26 mouse cellular contexts compared by ENCODE assay signal in the genomic region with DNA sequence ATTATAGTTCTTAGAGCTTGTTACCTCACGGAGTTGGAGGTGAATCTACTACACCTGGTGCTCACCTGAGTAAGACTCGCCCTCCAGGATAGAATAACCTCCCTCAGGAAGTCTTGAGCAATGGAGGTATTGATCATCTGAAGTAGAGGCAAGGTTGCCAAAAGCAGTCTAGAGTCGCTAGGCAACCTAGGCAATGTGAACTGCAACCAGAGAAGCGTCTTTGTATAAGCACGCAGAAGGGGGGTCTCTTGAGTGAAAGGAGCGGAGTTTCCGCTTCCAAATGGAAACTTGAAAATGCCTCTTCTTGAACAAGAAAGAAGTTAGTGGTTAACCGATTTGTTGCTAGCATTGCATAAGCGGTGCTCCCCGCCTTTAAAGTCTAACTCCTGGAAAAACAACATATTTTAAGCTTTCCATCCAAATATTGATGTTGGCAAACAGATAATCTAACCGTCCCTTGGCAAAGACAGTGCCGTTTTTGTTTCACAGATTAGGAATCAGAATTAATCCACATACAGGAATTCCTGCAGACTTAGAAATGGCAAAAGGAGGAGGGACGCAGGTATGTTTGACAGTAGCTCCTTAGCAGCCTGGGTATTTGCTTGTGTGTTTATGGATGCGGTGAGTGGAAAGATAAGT. TPM values are rescaled to one million over a fixed set of nuclear protein-coding genes. Genes with fewer than 3 reads are reported as not detected.
A peak's percentile ranks its signal among the peaks of the same experiment; 100 is the strongest.
DNase-seq lines count a peak whose midpoint lies in the region; ATAC-seq lines count a peak whose summit lies in the region.
"Had no signal": no experiment of that assay in that cellular context is flagged by ENCODE, and none has a peak within 500 bp of the region (broad histone marks: within the 10 kb centered on the region; RNA-seq: fewer than 3 reads in every experiment).

No protein-coding gene starts in this region.

- no peak overlapping the region for H3K9ac ChIP-seq in forebrain, embryonic 13.5 days
- H3K9ac ChIP-seq in kidney, embryonic 15.5 days = no peak overlapping the region
- H3K9ac ChIP-seq in kidney, embryonic 16.5 days (replicated peaks; ENCODE audit: low read length) = no peak overlapping the region
- H3K9ac ChIP-seq: hindbrain, embryonic 14.5 days; intestine, embryonic 15.5 days had no signal

- 3% methylated on average over 14 of the region's 14 CpGs for WGBS in forebrain, embryonic 10.5 days
- under 1% methylated on average over 14 of the region's 14 CpGs for WGBS in forebrain, embryonic 13.5 days
- WGBS in kidney, embryonic 15.5 days = 5% methylated on average over 14 of the region's 14 CpGs
- WGBS in kidney, embryonic 16.5 days = 3% methylated on average over 14 of the region's 14 CpGs
- WGBS in embryonic facial prominence, embryonic 10.5 days = 1% methylated on average over 14 of the region's 14 CpGs

- H3K4me1 ChIP-seq in forebrain, embryonic 10.5 days = peaks cover 16% of the 10 kb centered on the region
- H3K4me1 ChIP-seq in forebrain, embryonic 13.5 days = peaks cover under 1% of the 10 kb centered on the region; the same call in 1 of the 2 replicates
- H3K4me1 ChIP-seq in kidney, embryonic 15.5 days = peaks cover 3% of the 10 kb centered on the region; the same call in 1 of the 2 replicates
- H3K4me1 ChIP-seq in kidney, embryonic 16.5 days (ENCODE audit: insufficient read depth, low read length) = no peaks in the 10 kb centered on the region
- peaks cover 9% of the 10 kb centered on the region for H3K4me1 ChIP-seq in embryonic facial prominence, embryonic 10.5 days
- H3K4me1 ChIP-seq: intestine, embryonic 15.5 days had no signal

- no peaks in the 10 kb centered on the region for H3K36me3 ChIP-seq in forebrain, embryonic 10.5 days (replicated peaks)
- no peaks in the 10 kb centered on the region for H3K36me3 ChIP-seq in forebrain, embryonic 13.5 days (ENCODE audit: poor library complexity, severe bottlenecking)
- H3K36me3 ChIP-seq in kidney, embryonic 15.5 days = no peaks in the 10 kb centered on the region
- H3K36me3 ChIP-seq in kidney, embryonic 16.5 days (ENCODE audit: insufficient read depth, low read length) = no peaks in the 10 kb centered on the region
- H3K36me3 ChIP-seq in embryonic facial prominence, embryonic 10.5 days (replicated peaks) = no peaks in the 10 kb centered on the region
- H3K36me3 ChIP-seq: G1E; intestine, embryonic 15.5 days; limb, embryonic 10.5 days had no signal

- DNase-seq in forebrain, embryonic 10.5 days (ENCODE audit: extremely low spot score, low spot score) = no peak
- peak; percentile 43 for DNase-seq in R1 (ENCODE audit: low read depth, low spot score)
- no peak for DNase-seq in embryonic facial prominence, embryonic 10.5 days (ENCODE audit: low spot score)
- no peak for DNase-seq in MN1 (ENCODE audit: low spot score)
- no peak for DNase-seq in thymus, postnatal 10 days (ENCODE audit: low spot score in 2 of 2)
- DNase-seq: cerebellum, adult 8-10 months; heart, postnatal 10 days; kidney, adult 9 months; kidney, postnatal 4 days; layer of hippocampus, adult 9-11 months; lung, adult 2 months; lung, postnatal 36 days; right cerebral cortex, postnatal 25 days had no signal

- no peak overlapping the region; the same call in 1 of the 2 replicates for H3K4me2 ChIP-seq in forebrain, embryonic 13.5 days
- H3K4me2 ChIP-seq in kidney, embryonic 15.5 days = peak overlapping the region; percentile 6; the same call in 1 of the 2 replicates
- no peak overlapping the region for H3K4me2 ChIP-seq in kidney, embryonic 16.5 days (replicated peaks; ENCODE audit: low read depth, low read length)
- H3K4me2 ChIP-seq: heart, embryonic 11.5 days; hindbrain, embryonic 14.5 days; intestine, embryonic 15.5 days; liver, embryonic 11.5 days had no signal

- H3K27me3 ChIP-seq in forebrain, embryonic 10.5 days (ENCODE audit: poor library complexity, severe bottlenecking) = peaks cover 80% of the 10 kb centered on the region
- peaks cover 65% of the 10 kb centered on the region for H3K27me3 ChIP-seq in forebrain, embryonic 13.5 days
- H3K27me3 ChIP-seq in kidney, embryonic 15.5 days = peaks cover 69% of the 10 kb centered on the region
- H3K27me3 ChIP-seq in kidney, embryonic 16.5 days (ENCODE audit: insufficient read depth, low read length) = peaks cover 47% of the 10 kb centered on the region
- peaks cover 68% of the 10 kb centered on the region for H3K27me3 ChIP-seq in embryonic facial prominence, embryonic 10.5 days (replicated peaks; ENCODE audit: low read depth, poor library complexity, severe bottlenecking)

- peak overlapping the region; percentile 23 for H3K4me3 ChIP-seq in forebrain, embryonic 10.5 days
- no peak overlapping the region for H3K4me3 ChIP-seq in forebrain, embryonic 13.5 days
- no peak overlapping the region for H3K4me3 ChIP-seq in kidney, embryonic 15.5 days (replicated peaks)
- H3K4me3 ChIP-seq in kidney, embryonic 16.5 days (ENCODE audit: low read length) = no peak overlapping the region
- peak overlapping the region; percentile 39 for H3K4me3 ChIP-seq in embryonic facial prominence, embryonic 10.5 days
- H3K4me3 ChIP-seq: intestine, embryonic 15.5 days; left cerebral cortex, adult 2 months; limb, embryonic 10.5 days; myocyte had no signal

- ATAC-seq in forebrain, embryonic 13.5 days = no peak
- no peak for ATAC-seq in kidney, embryonic 15.5 days (replicated peaks; ENCODE audit: low FRiP score)
- ATAC-seq in kidney, embryonic 16.5 days (ENCODE audit: low FRiP score, low TSS enrichment) = no peak
- ATAC-seq: intestine, embryonic 15.5 days had no signal

- no peak overlapping the region; the same call in 1 of the 2 replicates for H3K27ac ChIP-seq in forebrain, embryonic 10.5 days
- H3K27ac ChIP-seq in forebrain, embryonic 13.5 days = no peak overlapping the region
- no peak overlapping the region for H3K27ac ChIP-seq in kidney, embryonic 15.5 days
- no peak overlapping the region for H3K27ac ChIP-seq in kidney, embryonic 16.5 days (ENCODE audit: low read length)
- no peak overlapping the region; the same call in 1 of the 2 replicates for H3K27ac ChIP-seq in embryonic facial prominence, embryonic 10.5 days (replicated peaks)
- H3K27ac ChIP-seq: hindbrain, embryonic 14.5 days; intestine, embryonic 15.5 days; left cerebral cortex, adult 2 months; limb, embryonic 10.5 days had no signal

- H3K9me3 ChIP-seq in forebrain, embryonic 10.5 days = no peaks in the 10 kb centered on the region
- H3K9me3 ChIP-seq in forebrain, embryonic 13.5 days (replicated peaks) = no peaks in the 10 kb centered on the region
- no peaks in the 10 kb centered on the region for H3K9me3 ChIP-seq in kidney, embryonic 15.5 days (replicated peaks)
- H3K9me3 ChIP-seq in kidney, embryonic 16.5 days (ENCODE audit: low read length) = no peaks in the 10 kb centered on the region
- H3K9me3 ChIP-seq in embryonic facial prominence, embryonic 10.5 days = no peaks in the 10 kb centered on the region
- H3K9me3 ChIP-seq: intestine, embryonic 15.5 days; limb, embryonic 10.5 days had no signal

RNA-seq across cellular contexts. Expression of a gene that starts 5.1 kb away (rescaled TPM):
- 79.2 and 87.9 TPM in 2 replicates for polyA plus RNA-seq in forebrain, embryonic 10.5 days (2016; fragmentation: Nextera tagmentation; extraction: Ambion mirVana)
- 0.90 and 6.8 TPM in 2 replicates for polyA plus RNA-seq in forebrain, embryonic 13.5 days (2015; fragmentation: Nextera tagmentation; extraction: Ambion mirVana)
- polyA plus RNA-seq in kidney, embryonic 15.5 days (2015; fragmentation: Nextera tagmentation; extraction: Ambion mirVana) = 28.6 and 29.9 TPM in 2 replicates
- polyA plus RNA-seq in kidney, embryonic 16.5 days (2015; fragmentation: Nextera tagmentation; extraction: Ambion mirVana) = 31.5 and 37.9 TPM in 2 replicates
- polyA plus RNA-seq in embryonic facial prominence, embryonic 10.5 days (2016; fragmentation: Nextera tagmentation; extraction: Ambion mirVana) = 67.7 and 110 TPM in 2 replicates
- polyA plus RNA-seq: G1E; hindbrain, embryonic 14.5 days; intestine, embryonic 15.5 days; lung, adult 2 months; spleen, adult 2 months; stomach, embryonic 14.5 days had no signal

Comparison
In these comparisons a context has a peak if more than half of its experiments do, and no peak if none do; other contexts are left out.
1. H3K4me3 ChIP-seq: peak in forebrain, embryonic 10.5 days (single experiment) and embryonic facial prominence, embryonic 10.5 days (single experiment); none in forebrain, embryonic 13.5 days (single experiment), kidney, embryonic 15.5 days (single experiment) and kidney, embryonic 16.5 days (single experiment).